Mouse (Mus musculus) left cerebral cortex, postnatal 14 days (tissue): ENCODE measurements around the gene Ttc6. TPM values are rescaled to one million over a fixed set of nuclear protein-coding genes. Genes with fewer than 3 reads are reported as not detected.

Source experiments
- DNase-seq, 2 experiments: peaks; one replicate each; pipeline ENCODE4 v3.0.0; 2021 to 2022; ENCODE audit warnings: low spot score in 2 of 2, mixed read lengths in 1 of 2
- intact Hi-C: fragments of 180-260 bp; cut with DNase I; formaldehyde crosslinking; loops from one replicate; pipeline ENCODE4 v1.15.1; 2025
- long read RNA-seq, 2 experiments: library from polyadenylated mRNA; stranded (forward); transcript quantifications; one replicate each; pipeline ENCODE4 v2.0.0; 2021
- total RNA-seq, 2 experiments: library from RNA; stranded (reverse); gene quantifications; 2 replicates each; pipeline ENCODE4 v1.2.3; 2021

The Ttc6 gene
- total RNA-seq: under 1 TPM; 0.24 to 0.57 TPM
- long read RNA-seq, experiment 1: 0 reads
- long read RNA-seq, experiment 2: 0 reads

- intact Hi-C loops: no loop called here
- no peak for DNase-seq
Observed at GRCm38 (mm10) chr12:57563909-57564308, at the start of gene Ttc6. Ttc6 (plus strand) TSS chr12:57564113.

GRCm38 (mm10) chr12:57514552-57514951 is 49.4 kb upstream of the Ttc6 start:
- intact Hi-C loops: no loop called here

GRCm38 (mm10) chr12:57515702-57516377 is 48.1 kb upstream of the Ttc6 start:
- intact Hi-C loops: no loop called here
- no peak for DNase-seq

More at GRCm38 (mm10) chr12:57514552-57514951, 49.4 kb upstream of the Ttc6 start:
- DNase-seq: no peak

GRCm38 (mm10) chr12:57528335-57528734 is 35.6 kb upstream of the Ttc6 start:
- intact Hi-C loops: no loop called here
- DNase-seq: no peak

GRCm38 (mm10) chr12:57530474-57530873 is 33.4 kb upstream of the Ttc6 start:
- intact Hi-C loops: no loop called here

GRCm38 (mm10) chr12:57534517-57534878 is 29.4 kb upstream of the Ttc6 start:
- no peak for DNase-seq
- intact Hi-C loops: no loop called here

More at GRCm38 (mm10) chr12:57530474-57530873, 33.4 kb upstream of the Ttc6 start:
- DNase-seq: no peak

- intact Hi-C loops: loop anchor here (5.0 kb wide), 1 partner anchor 848 kb away; no protein-coding TSS in a partner anchor
- no peak for DNase-seq
Observed at GRCm38 (mm10) chr12:57534879-57535611, 28.9 kb upstream of the Ttc6 start.

- intact Hi-C loops: loop anchor here (5.0 kb wide), 1 partner anchor 849 kb away; no protein-coding TSS in a partner anchor
Observed at GRCm38 (mm10) chr12:57536056-57536908, 27.6 kb upstream of the Ttc6 start.

GRCm38 (mm10) chr12:57536909-57537670 is 26.8 kb upstream of the Ttc6 start:
- intact Hi-C loops: loop anchor here (5.0 kb wide), 1 partner anchor 850 kb away; no protein-coding TSS in a partner anchor
- no peak for DNase-seq

More at GRCm38 (mm10) chr12:57536056-57536908, 27.6 kb upstream of the Ttc6 start:
- no peak for DNase-seq

GRCm38 (mm10) chr12:57537791-57538587 is 25.9 kb upstream of the Ttc6 start:
- DNase-seq: no peak
- intact Hi-C loops: loop anchor here (5.0 kb wide), 1 partner anchor 851 kb away; no protein-coding TSS in a partner anchor

- no peak for DNase-seq
- intact Hi-C loops: loop anchor here (5.0 kb wide), 1 partner anchor 852 kb away; no protein-coding TSS in a partner anchor
Observed at GRCm38 (mm10) chr12:57538588-57539550, 25.0 kb upstream of the Ttc6 start.

- intact Hi-C loops: loop anchor here (5.0 kb wide), 1 partner anchor 852 kb away; no protein-coding TSS in a partner anchor
- no peak for DNase-seq
Observed at GRCm38 (mm10) chr12:57539551-57539985, 24.3 kb upstream of the Ttc6 start.

GRCm38 (mm10) chr12:57541118-57541517 is 22.8 kb upstream of the Ttc6 start:
- no peak for DNase-seq
- intact Hi-C loops: loop anchor here (5.0 to 10.0 kb wide), 5 partner anchors 259 to 1086 kb away; partner anchors contain the start of gene Nkx2-9

GRCm38 (mm10) chr12:57541931-57542745 is 21.8 kb upstream of the Ttc6 start:
- intact Hi-C loops: loop anchor here (5.0 to 10.0 kb wide), 5 partner anchors 260 to 1087 kb away; partner anchors contain the start of gene Nkx2-9
- DNase-seq: no peak

- intact Hi-C loops: loop anchor here (5.0 to 10.0 kb wide), 5 partner anchors 261 to 1088 kb away; partner anchors contain the start of gene Nkx2-9
- no peak for DNase-seq
Observed at GRCm38 (mm10) chr12:57542746-57543626, 20.9 kb upstream of the Ttc6 start.
